Mouse (Mus musculus) activated CD4-positive, CD25-positive, alpha-beta regulatory T cell, adult 4 months (primary cell): ENCODE results near the gene Gm13090. TPM values are rescaled to one million over a fixed set of nuclear protein-coding genes. Genes with fewer than 3 reads are reported as not detected.

Source experiments
- ATAC-seq: one replicate; pipeline ENCODE4 v1.8.0; 2017
- polyA plus RNA-seq, 2 experiments: library from polyadenylated mRNA; unstranded; fragments of 100-300 nt; shearing (Covaris generic); gene quantifications; one replicate each; pipeline ENCODE4 v1.2.1; 2017

Gm13090 gene
- polyA plus RNA-seq, 2 experiments from 2014 or later, result not detected

DNA sequence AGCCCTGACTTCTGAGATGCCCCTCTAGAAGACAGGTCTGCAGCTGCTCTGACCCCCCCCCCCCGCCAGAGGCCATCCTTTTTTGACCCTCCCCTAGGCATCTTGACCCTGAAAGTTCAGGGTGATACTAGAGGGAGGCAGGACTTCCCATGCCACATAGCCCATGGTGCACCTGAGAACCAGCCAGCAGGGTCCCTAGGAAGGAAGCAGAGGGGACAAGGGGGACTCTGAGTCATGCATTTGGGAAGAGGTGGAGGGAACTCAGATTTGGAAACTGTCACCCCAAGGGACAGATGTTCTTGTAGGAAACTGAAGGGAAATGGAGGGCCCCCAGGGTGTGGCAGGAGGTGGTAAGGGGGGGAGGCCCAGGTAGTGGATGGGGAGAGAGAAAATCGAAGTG, 49.2 kb downstream of the Gm13090 start:
- ATAC-seq, result no peak

DNA sequence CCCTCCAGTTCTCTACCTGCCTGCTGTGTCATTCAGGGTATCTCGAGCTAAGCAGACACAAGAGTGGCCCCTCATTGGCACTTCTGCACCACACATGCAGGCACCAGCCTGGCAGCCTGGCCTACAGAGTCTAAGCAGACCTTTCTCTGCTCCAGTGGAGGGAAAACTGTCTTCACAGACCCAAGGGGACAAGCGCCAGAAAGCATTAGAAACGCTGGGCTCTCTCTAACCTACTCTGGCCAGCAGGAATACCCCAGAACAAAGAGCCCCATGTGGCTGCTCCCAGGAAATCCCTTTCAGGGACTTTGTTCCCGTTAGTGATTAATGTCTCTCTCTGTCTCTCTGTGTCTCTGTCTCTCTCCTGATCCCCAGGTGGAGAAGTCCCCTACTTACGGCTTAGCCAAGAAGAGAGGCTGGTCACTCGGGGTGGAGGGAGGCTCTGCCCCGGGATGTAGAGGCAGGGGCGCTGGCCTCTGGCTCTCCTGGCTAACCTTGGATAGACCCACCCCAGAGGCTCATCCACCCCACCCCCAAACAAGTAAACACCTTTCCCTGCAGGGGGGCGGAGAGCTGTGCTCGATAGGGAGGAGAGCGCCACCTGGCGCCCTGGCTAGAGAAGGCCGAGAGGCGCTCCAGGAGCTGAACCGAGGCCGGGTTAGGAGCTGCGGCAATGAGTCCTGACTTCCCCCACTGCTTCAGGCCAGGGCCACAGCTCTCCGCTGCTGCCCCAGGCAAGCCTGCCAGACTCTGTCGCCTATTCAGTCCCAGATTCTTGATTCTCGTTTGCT, 49.9 kb downstream of the Gm13090 start:
- ATAC-seq, result peak; percentile 40

DNA sequence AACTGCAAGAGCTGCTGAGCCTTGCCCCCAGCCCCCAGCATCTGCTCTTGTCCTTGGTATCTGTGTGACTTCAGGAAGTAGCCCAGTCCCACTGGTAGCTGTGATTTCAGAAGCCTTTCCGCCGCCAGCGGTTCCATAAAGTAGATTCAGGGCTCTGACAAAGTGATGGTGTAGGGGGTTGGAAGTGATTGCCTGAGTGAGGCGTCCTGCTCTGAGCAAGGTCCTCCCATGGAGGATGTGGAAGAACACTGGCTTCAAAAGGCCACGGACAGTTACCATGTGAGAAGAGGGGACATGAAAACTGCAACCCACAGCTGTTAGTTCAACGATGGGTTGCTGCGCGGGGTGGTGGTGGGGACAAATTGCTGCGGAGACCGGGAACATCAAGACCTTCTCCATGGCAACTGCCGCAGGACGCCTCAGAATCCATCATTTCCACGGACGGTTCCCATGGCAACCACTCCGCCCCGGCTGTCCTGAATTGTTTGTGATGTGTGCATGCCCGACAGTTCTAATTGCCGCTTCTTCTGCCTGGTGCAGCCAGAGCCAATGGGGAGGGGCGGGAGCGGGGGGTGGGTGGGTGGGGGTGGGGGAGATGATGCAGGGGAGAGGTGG, 51.1 kb downstream of the Gm13090 start:
- no peak for ATAC-seq

Other genes with a start within 250 kb of the Gm13090 start
- 1 to 10 TPM; 2.0 to 2.4 TPM for gene Errfi1, start 235.7 kb upstream of the Gm13090 start, polyA plus RNA-seq
- 100 to 1,000 TPM; 449 to 481 TPM for gene Park7, start 175.1 kb upstream of the Gm13090 start, polyA plus RNA-seq
- 100 to 1,000 TPM; 103 to 140 TPM for gene Tnfrsf9, start 175.0 kb upstream of the Gm13090 start, polyA plus RNA-seq
- not detected for gene Uts2, start 92.5 kb upstream of the Gm13090 start, polyA plus RNA-seq
- gene Per3, start 44.9 kb upstream of the Gm13090 start, polyA plus RNA-seq, result 1 to 10 TPM; 3.3 to 4.7 TPM
- 10 to 100 TPM; 47.9 to 50.8 TPM for gene Vamp3, start 31.6 kb upstream of the Gm13090 start, polyA plus RNA-seq